Mouse (Mus musculus): ENCODE results near the gene Trim15.

DNA sequence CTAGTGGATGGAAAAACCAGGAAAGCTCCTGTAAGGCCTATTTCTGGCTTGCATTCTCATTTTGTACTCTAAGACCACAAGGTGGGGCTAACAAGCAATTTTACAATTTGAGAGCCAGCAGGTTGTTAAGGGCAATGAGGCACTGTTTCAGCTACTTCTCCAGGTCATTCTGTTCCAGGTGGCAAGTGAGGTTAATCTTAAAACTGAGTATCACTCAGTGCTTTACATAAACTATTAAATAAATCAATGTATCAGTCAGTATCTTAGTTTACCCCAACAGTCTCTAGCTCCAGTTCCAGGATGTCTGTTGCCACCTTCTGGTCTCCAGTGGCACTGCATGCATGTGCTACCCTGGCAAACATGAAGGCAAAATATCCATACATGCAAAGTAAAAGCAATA lies 43.0 kb downstream of the Trim15 start:
- peak; percentile 71 for TF ChIP-seq CTCF (IDR thresholded peaks at IDR 0.05; ENCODE audit: low read depth, low read length)
- no peak for TF ChIP-seq POLR2A (IDR thresholded peaks at IDR 0.05; ENCODE audit: extremely low read depth, insufficient read depth, low read length)
